Mouse (Mus musculus): ENCODE data around the gene Fam170b.

The Fam170b gene

GRCm38 (mm10) chr14:32827994-32828650, 5.6 kb upstream of the Fam170b start:
- no peak for DNase-seq (ENCODE audit: low read depth, low spot score)

- no peak for DNase-seq (ENCODE audit: low read depth, low spot score)
Observed at GRCm38 (mm10) chr14:32835181-32835580, 1.4 kb downstream of the Fam170b start.

- DNase-seq (ENCODE audit: low read depth, low spot score): no peak
Observed at GRCm38 (mm10) chr14:32835596-32835995, 1.8 kb downstream of the Fam170b start.

GRCm38 (mm10) chr14:32836191-32836590, 2.4 kb downstream of the Fam170b start:
- no peak for DNase-seq (ENCODE audit: low read depth, low spot score)

- no peak for DNase-seq (ENCODE audit: low read depth, low spot score)
Observed at GRCm38 (mm10) chr14:32842052-32842451, 8.3 kb downstream of the Fam170b start.

- DNase-seq (ENCODE audit: low read depth, low spot score): no peak
Observed at GRCm38 (mm10) chr14:32854059-32854458, 20.3 kb downstream of the Fam170b start.

- DNase-seq (ENCODE audit: low read depth, low spot score): no peak
Observed at GRCm38 (mm10) chr14:32856246-32856645, 22.5 kb downstream of the Fam170b start.

GRCm38 (mm10) chr14:32856681-32857328, 23.0 kb downstream of the Fam170b start, which contains the start of gene Vstm4:
Vstm4 (plus strand) TSS chr14:32856756.
- DNase-seq (ENCODE audit: low read depth, low spot score): peak; percentile 45

GRCm38 (mm10) chr14:32858361-32858760, 24.6 kb downstream of the Fam170b start:
- DNase-seq (ENCODE audit: low read depth, low spot score): no peak

GRCm38 (mm10) chr14:32858941-32859510, 25.3 kb downstream of the Fam170b start:
- no peak for DNase-seq (ENCODE audit: low read depth, low spot score)

- DNase-seq (ENCODE audit: low read depth, low spot score): peak; percentile 57
Observed at GRCm38 (mm10) chr14:32859831-32860569, 26.2 kb downstream of the Fam170b start.

- peak; percentile 57 for DNase-seq (ENCODE audit: low read depth, low spot score)
Observed at GRCm38 (mm10) chr14:32861149-32861581, 27.4 kb downstream of the Fam170b start.

GRCm38 (mm10) chr14:32861656-32862055, 27.9 kb downstream of the Fam170b start:
- peak; percentile 10 for DNase-seq (ENCODE audit: low read depth, low spot score)

- DNase-seq (ENCODE audit: low read depth, low spot score): no peak
Observed at GRCm38 (mm10) chr14:32865331-32865730, 31.6 kb downstream of the Fam170b start.

- no peak for DNase-seq (ENCODE audit: low read depth, low spot score)
Observed at GRCm38 (mm10) chr14:32871963-32872362, 38.2 kb downstream of the Fam170b start.

GRCm38 (mm10) chr14:32877549-32877948, 43.8 kb downstream of the Fam170b start:
- no peak for DNase-seq (ENCODE audit: low read depth, low spot score)

- DNase-seq (ENCODE audit: low read depth, low spot score): no peak
Observed at GRCm38 (mm10) chr14:32880332-32880731, 46.6 kb downstream of the Fam170b start.

- no peak for DNase-seq (ENCODE audit: low read depth, low spot score)
Observed at GRCm38 (mm10) chr14:32881693-32882092, 47.9 kb downstream of the Fam170b start.
